Mouse (Mus musculus) lung, embryonic 16.5 days (tissue): ENCODE data around the gene Cep89. TPM values are rescaled to one million over a fixed set of nuclear protein-coding genes. Genes with fewer than 3 reads are reported as not detected.

Source experiments
- ATAC-seq: fragments of 200-750 bp; cut with Nextera tagmentation; 2 replicates; pipeline ENCODE4 v1.8.0; 2017; ENCODE audit warnings: low read depth, mild to moderate bottlenecking, moderate library complexity
- H3K27ac ChIP-seq: fragments of 300-500 bp; sonication (generic); 2 replicates; pipeline ENCODE4 v1.5.1; 2014; ENCODE audit warnings: mild to moderate bottlenecking, control low read depth, low read length
- H3K27me3 ChIP-seq: fragments of 300-500 bp; sonication (generic); 2 replicates; pipeline ENCODE4 v1.6.1; 2014; ENCODE audit warnings: low read depth, low read length, mixed read lengths; ENCODE audit not compliant: control insufficient read depth, insufficient read depth
- H3K36me3 ChIP-seq: fragments of 300-500 bp; sonication (generic); 2 replicates; pipeline ENCODE4 v1.6.1; 2014; ENCODE audit warnings: low read length; ENCODE audit not compliant: control insufficient read depth, insufficient read depth
- H3K4me1 ChIP-seq: fragments of 300-500 bp; sonication (generic); replicated peaks from 2 replicates; pipeline ENCODE4 v1.6.1; 2014; ENCODE audit warnings: low read length, mixed read lengths; ENCODE audit not compliant: control insufficient read depth, insufficient read depth
- H3K4me2 ChIP-seq: fragments of 300-500 bp; sonication (generic); 2 replicates; pipeline ENCODE4 v1.6.1; 2014; ENCODE audit warnings: low read depth, low read length, control low read depth
- H3K4me3 ChIP-seq: fragments of 300-500 bp; sonication (generic); 2 replicates; pipeline ENCODE4 v1.5.1; 2014; ENCODE audit warnings: mild to moderate bottlenecking, low read length, control low read depth
- H3K9ac ChIP-seq: fragments of 300-500 bp; sonication (generic); 2 replicates; pipeline ENCODE4 v1.6.1; 2014; ENCODE audit warnings: low read length, control low read depth
- H3K9me3 ChIP-seq: fragments of 300-500 bp; sonication (generic); 2 replicates; pipeline ENCODE4 v1.6.1; 2016; ENCODE audit warnings: low read length; ENCODE audit not compliant: control insufficient read depth
- WGBS: fragments of 180-500 bp; shearing (Covaris S2); extraction: QIAGEN DNeasy Blood & Tissue Kit; methylation state at CpG from one replicate; pipeline ENCODE4 v1.1.7; 2014; 5-methylcytosine and 5-hydroxymethylcytosine counted together
- polyA plus RNA-seq: library from polyadenylated mRNA; unstranded; fragments of >200 nt; fragmentation: Nextera tagmentation; extraction: Ambion mirVana; gene quantifications from 2 replicates; pipeline ENCODE4 v1.2.1, GENCODE M21; 2015

Gene Cep89
- polyA plus RNA-seq, 1 experiment from 2014 or later: 54.4 TPM

DNA sequence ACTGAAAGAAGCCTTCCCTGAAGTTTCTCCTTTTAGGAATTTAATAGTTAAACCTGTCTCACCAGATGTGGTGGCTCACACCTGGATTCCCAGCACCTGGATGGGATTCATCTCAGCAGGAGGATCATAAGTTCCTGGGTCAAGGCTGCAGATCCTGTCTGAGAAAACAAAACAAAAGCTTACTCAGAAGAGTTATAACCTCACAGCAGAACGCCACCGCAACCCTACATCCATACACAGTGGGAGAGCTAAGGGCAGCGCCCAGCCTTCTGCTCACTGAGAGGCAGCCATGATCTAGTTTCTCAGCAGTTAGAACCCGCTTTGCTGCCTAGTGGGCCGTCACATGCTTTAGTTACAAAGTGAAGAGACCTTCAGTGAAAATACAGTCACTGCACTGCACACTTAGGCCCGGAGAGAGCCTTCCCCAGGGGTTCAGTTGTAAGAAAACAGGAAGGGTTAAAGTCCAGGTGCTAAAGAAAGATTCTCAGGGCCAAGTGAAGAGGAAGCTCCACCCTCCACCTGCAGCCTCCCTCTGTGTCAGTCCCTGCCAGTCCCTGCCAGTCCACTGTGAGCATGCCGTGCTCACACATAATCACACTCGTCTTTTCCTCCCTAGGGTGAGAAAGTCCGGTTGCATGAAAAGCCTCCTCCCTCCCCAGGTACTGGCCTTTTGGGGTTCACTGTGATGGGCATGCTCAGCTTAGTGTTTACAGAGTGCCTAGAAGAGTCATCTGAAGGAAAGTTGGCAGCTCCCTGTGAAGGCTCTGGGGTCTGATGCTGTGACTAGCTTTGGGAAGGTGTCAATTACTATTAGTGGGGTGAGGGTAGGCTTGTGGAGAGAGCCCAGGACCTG, 19.2 kb downstream of the Cep89 start:
- Histone ChIP-seq H3K4me3 (no peak overlapping the region), H3K9ac (no peak overlapping the region), H3K4me1 (no peaks in the 10 kb centered on the region), H3K36me3 (peaks cover 32% of the 10 kb centered on the region), H3K27ac (no peak overlapping the region), H3K27me3 (no peaks in the 10 kb centered on the region), H3K4me2 (no peak overlapping the region), H3K9me3 (no peaks in the 10 kb centered on the region)
- 74% methylated on average over 9 of the region's 9 CpGs for WGBS
- ATAC-seq: no peak

DNA sequence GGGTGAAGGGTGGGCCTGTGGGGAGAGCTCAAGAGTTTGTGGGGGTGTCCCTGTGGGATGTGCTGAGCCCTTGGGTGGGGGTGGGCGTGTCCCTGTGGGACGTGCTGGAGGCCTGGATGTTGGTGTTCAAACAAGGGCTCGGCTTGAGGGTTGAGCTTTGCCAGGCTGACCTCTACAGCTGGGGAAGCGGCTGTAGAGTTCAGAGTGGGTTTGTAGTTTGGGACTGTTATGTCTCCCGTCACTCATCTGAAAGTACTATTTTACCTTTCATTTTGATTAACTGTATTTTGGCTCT, 19.8 kb downstream of the Cep89 start:
- H3K4me1 ChIP-seq: no peaks in the 10 kb centered on the region
- H3K4me3 ChIP-seq: no peak overlapping the region
- peaks cover 32% of the 10 kb centered on the region for H3K36me3 ChIP-seq
- no peak for ATAC-seq
- no peaks in the 10 kb centered on the region for H3K9me3 ChIP-seq
- WGBS: 76% methylated on average over 5 of the region's 5 CpGs
- no peak overlapping the region for H3K4me2 ChIP-seq
- H3K27ac ChIP-seq: no peak overlapping the region
- H3K27me3 ChIP-seq: no peaks in the 10 kb centered on the region
- H3K9ac ChIP-seq: no peak overlapping the region

DNA sequence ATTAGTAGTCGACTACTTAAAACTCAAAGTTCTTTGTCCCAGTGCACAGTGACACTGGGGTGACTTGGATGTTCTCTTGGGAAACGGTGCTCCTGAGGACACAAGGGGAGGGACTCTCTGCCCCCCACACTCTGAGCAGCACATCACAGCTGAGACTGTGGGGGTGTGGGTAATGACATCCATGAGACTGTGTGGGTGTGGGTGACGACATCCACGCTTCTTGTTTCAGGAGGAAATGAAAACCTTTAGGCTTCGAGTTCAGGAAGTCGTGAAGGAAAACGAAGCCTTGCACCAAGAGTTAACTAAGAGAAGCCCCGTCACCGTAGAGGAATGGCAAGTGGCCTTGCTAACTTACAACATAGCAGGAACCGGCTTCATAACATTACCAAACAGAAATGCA, 26.2 kb downstream of the Cep89 start:
- ATAC-seq: no peak

DNA sequence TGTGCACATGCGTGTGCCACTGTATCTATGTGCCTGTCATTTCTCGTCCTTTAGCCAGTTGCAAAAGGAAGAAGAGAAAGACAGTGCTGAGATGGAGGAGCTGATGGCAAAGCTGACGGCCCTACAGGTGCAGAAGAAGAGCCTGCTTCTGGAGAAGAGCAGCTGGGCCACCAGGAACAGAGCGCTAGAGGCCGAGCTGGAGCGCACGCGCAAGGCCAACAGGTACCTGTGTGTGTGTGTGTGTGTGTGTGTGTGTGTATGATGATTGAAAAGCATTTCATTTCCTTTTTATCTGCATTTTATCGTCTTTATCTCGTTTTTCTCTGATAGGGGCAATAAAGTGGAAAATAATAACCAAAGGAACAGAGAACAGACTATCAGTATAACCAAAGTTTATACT, 31.3 kb downstream of the Cep89 start:
- WGBS: 93% methylated on average over 10 of the region's 10 CpGs
- no peak for ATAC-seq
- H3K4me1 ChIP-seq: no peaks in the 10 kb centered on the region
- H3K27me3 ChIP-seq: no peaks in the 10 kb centered on the region
- no peak overlapping the region for H3K4me2 ChIP-seq
- H3K9me3 ChIP-seq: no peaks in the 10 kb centered on the region
- H3K27ac ChIP-seq: no peak overlapping the region
- peaks cover 48% of the 10 kb centered on the region for H3K36me3 ChIP-seq
- H3K9ac ChIP-seq: no peak overlapping the region
- H3K4me3 ChIP-seq: no peak overlapping the region

More for the DNA sequence above, 26.2 kb downstream of the Cep89 start:
- Histone ChIP-seq H3K36me3 (peaks cover 47% of the 10 kb centered on the region), H3K27ac (no peak overlapping the region), H3K27me3 (no peaks in the 10 kb centered on the region), H3K4me2 (no peak overlapping the region), H3K9ac (no peak overlapping the region), H3K9me3 (no peaks in the 10 kb centered on the region), H3K4me3 (no peak overlapping the region), H3K4me1 (no peaks in the 10 kb centered on the region)
- 81% methylated on average over 10 of the region's 10 CpGs for WGBS

DNA sequence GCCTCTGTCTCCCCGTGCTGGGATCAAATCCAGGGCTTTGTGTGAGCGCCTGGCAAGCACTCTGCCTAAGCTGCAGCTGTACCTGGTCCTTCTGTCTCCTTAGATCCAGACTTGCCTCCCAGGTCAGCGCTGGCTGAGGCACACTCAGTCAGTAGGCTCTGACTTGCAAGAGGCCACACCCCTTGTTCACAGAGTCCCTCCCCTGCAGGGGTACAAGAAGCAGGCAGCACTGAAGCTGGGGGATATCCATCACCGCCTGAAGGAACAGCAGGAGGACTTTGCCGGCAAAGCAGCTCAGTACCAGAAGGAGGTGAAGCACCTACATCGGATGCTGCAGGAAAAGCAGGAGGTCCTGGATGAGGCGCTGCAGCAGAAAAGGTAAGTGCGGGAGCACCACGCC, 38.4 kb downstream of the Cep89 start:
- Histone ChIP-seq H3K36me3 (peaks cover 51% of the 10 kb centered on the region), H3K4me1 (no peaks in the 10 kb centered on the region), H3K9ac (no peak overlapping the region), H3K27me3 (no peaks in the 10 kb centered on the region), H3K4me3 (no peak overlapping the region), H3K4me2 (no peak overlapping the region), H3K27ac (no peak overlapping the region), H3K9me3 (no peaks in the 10 kb centered on the region)
- WGBS: 81% methylated on average over 9 of the region's 9 CpGs
- no peak for ATAC-seq

DNA sequence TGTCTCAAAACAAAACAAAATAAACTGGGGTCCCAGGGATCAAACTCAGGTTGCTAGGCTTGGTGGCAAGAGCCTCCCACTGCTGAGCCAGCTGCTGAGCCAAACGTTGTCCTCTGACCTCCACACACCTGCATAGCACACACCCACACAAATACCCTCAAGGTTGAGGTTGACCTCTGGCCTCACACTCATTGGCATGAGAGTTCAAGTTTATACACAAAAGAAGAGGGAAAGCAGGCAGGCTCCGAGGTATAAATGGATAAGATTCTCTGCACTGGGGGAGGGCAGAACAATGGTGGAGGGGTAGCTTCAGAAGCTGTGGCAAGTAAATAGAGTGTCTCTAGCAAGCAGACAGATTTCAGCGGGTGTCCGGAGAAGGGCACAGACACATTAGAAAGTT, 50.7 kb downstream of the Cep89 start:
- Histone ChIP-seq H3K4me1 (no peaks in the 10 kb centered on the region), H3K27ac (no peak overlapping the region), H3K9me3 (no peaks in the 10 kb centered on the region), H3K36me3 (no peaks in the 10 kb centered on the region), H3K4me3 (no peak overlapping the region), H3K9ac (no peak overlapping the region), H3K4me2 (no peak overlapping the region), H3K27me3 (no peaks in the 10 kb centered on the region)
- no peak for ATAC-seq
- 27% methylated on average over 4 of the region's 4 CpGs for WGBS

DNA sequence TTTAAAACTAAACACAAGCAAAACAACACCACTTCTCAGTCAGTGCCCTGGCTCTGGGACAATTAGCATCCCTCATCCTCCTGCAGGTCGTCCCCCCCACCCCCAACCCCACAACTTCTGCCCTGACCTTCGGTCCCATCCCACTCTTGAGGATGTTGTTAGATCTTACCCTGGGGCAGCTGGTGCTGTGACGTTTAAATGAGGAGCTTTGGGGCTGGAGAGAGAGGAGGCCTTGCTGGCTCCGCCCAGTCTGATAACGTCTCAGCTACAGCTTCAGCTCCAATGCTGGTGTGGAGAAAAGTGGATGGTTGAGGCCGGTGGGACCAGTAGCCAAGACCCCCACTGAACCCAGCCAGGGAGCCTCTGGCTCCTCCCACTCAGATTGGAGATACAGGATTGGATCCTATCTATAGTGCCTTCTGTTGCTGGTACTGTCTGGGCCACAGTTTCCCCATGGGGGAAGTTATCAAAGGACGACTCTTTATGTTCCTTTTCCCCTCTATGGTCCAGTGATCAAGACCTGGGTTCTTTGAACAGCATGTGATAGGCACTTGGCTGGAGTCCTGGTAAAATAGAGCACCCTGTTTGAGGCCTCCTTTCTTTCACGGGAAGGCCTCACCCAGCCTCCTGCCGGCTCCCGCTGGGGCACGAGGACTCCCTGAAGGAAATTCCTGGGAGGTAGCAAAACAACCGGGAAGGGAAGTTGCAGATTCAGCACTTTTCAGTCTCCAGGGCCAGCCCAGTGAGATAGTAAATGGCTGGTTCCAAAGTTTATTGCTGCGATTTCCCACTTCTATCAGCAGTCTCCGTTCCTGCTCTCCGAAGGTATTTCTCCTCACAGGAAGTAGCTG, 51.4 kb downstream of the Cep89 start, which contains the start of gene Slc7a9:
Slc7a9 (plus strand) TSS at position 801 of the 851 bp plus-strand sequence.
- Histone ChIP-seq H3K9ac (no peak within 1 kb of the TSS), H3K4me1 (no peaks in the 10 kb centered on the region), H3K27ac (no peak within 1 kb of the TSS), H3K4me3 (no peak within 1 kb of the TSS), H3K4me2 (no peak within 1 kb of the TSS), H3K27me3 (no peaks in the 10 kb centered on the region), H3K9me3 (no peaks in the 10 kb centered on the region), H3K36me3 (no peaks in the 10 kb centered on the region)
- 23% methylated on average over 15 of the region's 15 CpGs for WGBS
- 0 out of 2 replicates have a peak, but pooled peaks have one; percentile 17 for ATAC-seq

DNA sequence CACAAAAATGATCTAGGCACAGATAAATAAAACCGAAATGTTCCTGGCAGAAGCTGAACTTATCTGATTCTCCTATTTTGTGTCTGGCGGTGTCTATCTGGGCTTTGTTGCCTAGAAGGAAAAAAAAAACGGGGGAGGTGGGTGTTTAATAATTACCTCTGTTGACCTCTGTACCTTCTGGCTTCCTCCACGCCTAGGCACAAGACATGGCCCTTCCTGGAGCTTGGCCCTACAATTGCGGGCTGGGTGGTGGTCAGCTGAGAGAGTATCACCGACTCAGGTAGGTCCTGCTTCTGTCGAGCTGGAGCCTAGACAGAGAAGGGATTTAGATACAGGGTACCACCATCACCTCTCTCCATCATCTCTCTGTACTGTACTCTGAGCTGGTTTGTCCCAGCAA, 52.0 kb downstream of the Cep89 start:
- H3K27ac ChIP-seq: no peak overlapping the region
- no peak overlapping the region for H3K9ac ChIP-seq
- no peaks in the 10 kb centered on the region for H3K4me1 ChIP-seq
- no peak for ATAC-seq
- H3K27me3 ChIP-seq: no peaks in the 10 kb centered on the region
- no peaks in the 10 kb centered on the region for H3K36me3 ChIP-seq
- no peak overlapping the region for H3K4me2 ChIP-seq
- 57% methylated on average over 7 of the region's 7 CpGs for WGBS
- H3K4me3 ChIP-seq: no peak overlapping the region
- H3K9me3 ChIP-seq: no peaks in the 10 kb centered on the region

DNA sequence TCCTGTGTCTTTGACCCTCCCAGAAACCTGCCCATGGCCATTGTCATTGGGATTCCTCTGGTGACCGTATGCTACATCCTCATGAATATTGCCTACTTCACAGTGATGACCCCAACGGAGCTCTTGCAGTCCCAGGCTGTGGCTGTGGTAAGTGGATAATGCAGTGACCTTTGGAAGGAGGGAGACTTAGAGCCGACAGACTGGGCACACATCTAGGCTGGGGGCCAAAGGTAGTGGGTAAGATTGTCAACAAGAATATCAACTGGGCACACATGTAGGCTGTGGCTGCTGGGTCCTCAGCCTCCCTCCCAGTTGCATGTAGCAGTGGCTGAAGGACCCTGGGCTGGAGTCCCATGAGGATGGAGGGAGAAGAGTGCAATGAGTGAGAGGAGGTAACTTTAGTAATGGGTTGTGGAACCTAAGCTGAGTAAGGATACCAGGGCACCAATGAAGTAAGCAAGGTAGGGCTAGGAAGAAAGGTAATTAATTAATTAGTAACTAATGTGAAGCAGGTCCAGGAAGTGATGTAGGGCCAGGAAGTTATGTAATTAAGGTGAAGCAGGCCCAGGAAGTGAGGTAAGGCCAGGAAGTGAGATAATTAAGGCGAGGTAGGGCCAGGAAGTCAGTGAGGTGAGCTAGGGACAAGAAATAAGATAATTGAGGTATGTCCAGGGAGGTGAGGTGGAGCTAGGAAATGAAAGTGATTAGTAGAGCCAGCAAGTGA, 59.4 kb downstream of the Cep89 start:
- whole genome bisulfite sequencing: 69% methylated on average over 4 of the region's 4 CpGs
- Histone ChIP-seq H3K4me3 (no peak overlapping the region), H3K9ac (no peak overlapping the region), H3K27ac (no peak overlapping the region), H3K9me3 (no peaks in the 10 kb centered on the region), H3K4me1 (no peaks in the 10 kb centered on the region), H3K4me2 (no peak overlapping the region), H3K36me3 (no peaks in the 10 kb centered on the region), H3K27me3 (no peaks in the 10 kb centered on the region)
- no peak for ATAC-seq
